Mouse (Mus musculus) layer of hippocampus, postnatal 25 days (tissue): ENCODE measurements around the gene Cited2. TPM values are rescaled to one million over a fixed set of nuclear protein-coding genes. Genes with fewer than 3 reads are reported as not detected.
A peak's percentile ranks its signal among the peaks of the same experiment; 100 is the strongest.

Source experiments
- DNase-seq, 2 experiments: peaks; one replicate each; pipeline ENCODE4 v3.0.0; 2022; ENCODE audit warnings: mixed read lengths in 2 of 2, low spot score in 1 of 2; ENCODE audit errors: extremely low spot score in 1 of 2
- total RNA-seq, 2 experiments: library from RNA; stranded (reverse); gene quantifications; 2 replicates each; pipeline ENCODE4 v1.2.3; 2021

Gene Cited2
- total RNA-seq, 2 experiments from 2014 or later: 33.0 to 39.9 TPM

GRCm38 (mm10) chr10:17723421-17723841, 413 bp downstream of the Cited2 start:
- no peak for DNase-seq

- peak; percentile 60 to 65 for DNase-seq
Measured at GRCm38 (mm10) chr10:17723871-17724741, 1.1 kb downstream of the Cited2 start.

GRCm38 (mm10) chr10:17725037-17725584, 2.1 kb downstream of the Cited2 start:
- no peak for DNase-seq

- no peak for DNase-seq
Measured at GRCm38 (mm10) chr10:17725644-17726372, 2.8 kb downstream of the Cited2 start.

- DNase-seq: no peak
Measured at GRCm38 (mm10) chr10:17726373-17726720, 3.3 kb downstream of the Cited2 start.

GRCm38 (mm10) chr10:17727161-17727925, 4.3 kb downstream of the Cited2 start:
- no peak for DNase-seq

GRCm38 (mm10) chr10:17727926-17728279, 4.9 kb downstream of the Cited2 start:
- no peak for DNase-seq

GRCm38 (mm10) chr10:17728711-17729110, 5.7 kb downstream of the Cited2 start:
- no peak for DNase-seq

GRCm38 (mm10) chr10:17729476-17729875, 6.5 kb downstream of the Cited2 start:
- DNase-seq: no peak

GRCm38 (mm10) chr10:17733057-17733456, 10.0 kb downstream of the Cited2 start:
- DNase-seq: peak; percentile 56 to 89

- DNase-seq: no peak
Measured at GRCm38 (mm10) chr10:17742581-17742980, 19.6 kb downstream of the Cited2 start.

- DNase-seq: no peak
Measured at GRCm38 (mm10) chr10:17752478-17752877, 29.5 kb downstream of the Cited2 start.

GRCm38 (mm10) chr10:17759772-17760171, 36.8 kb downstream of the Cited2 start:
- DNase-seq: no peak

- no peak for DNase-seq
Measured at GRCm38 (mm10) chr10:17760750-17761613, 38.0 kb downstream of the Cited2 start.

GRCm38 (mm10) chr10:17761652-17762051, 38.6 kb downstream of the Cited2 start:
- DNase-seq: no peak

- DNase-seq: no peak
Measured at GRCm38 (mm10) chr10:17762946-17763345, 39.9 kb downstream of the Cited2 start.

- no peak for DNase-seq
Measured at GRCm38 (mm10) chr10:17769856-17770255, 46.8 kb downstream of the Cited2 start.

GRCm38 (mm10) chr10:17772364-17772763, 49.3 kb downstream of the Cited2 start:
- no peak for DNase-seq

- DNase-seq: no peak
Measured at GRCm38 (mm10) chr10:17774366-17774765, 51.3 kb downstream of the Cited2 start.

- DNase-seq: no peak
Measured at GRCm38 (mm10) chr10:17775079-17775478, 52.1 kb downstream of the Cited2 start.
